Mouse (Mus musculus): ENCODE measurements around the gene Glud1. TPM values are rescaled to one million over a fixed set of nuclear protein-coding genes. Genes with fewer than 3 reads are reported as not detected.

Glud1 gene
- 102 and 105 TPM in 2 replicates for polyA plus RNA-seq (2015; fragmentation: Nextera tagmentation; extraction: Ambion mirVana)

DNA sequence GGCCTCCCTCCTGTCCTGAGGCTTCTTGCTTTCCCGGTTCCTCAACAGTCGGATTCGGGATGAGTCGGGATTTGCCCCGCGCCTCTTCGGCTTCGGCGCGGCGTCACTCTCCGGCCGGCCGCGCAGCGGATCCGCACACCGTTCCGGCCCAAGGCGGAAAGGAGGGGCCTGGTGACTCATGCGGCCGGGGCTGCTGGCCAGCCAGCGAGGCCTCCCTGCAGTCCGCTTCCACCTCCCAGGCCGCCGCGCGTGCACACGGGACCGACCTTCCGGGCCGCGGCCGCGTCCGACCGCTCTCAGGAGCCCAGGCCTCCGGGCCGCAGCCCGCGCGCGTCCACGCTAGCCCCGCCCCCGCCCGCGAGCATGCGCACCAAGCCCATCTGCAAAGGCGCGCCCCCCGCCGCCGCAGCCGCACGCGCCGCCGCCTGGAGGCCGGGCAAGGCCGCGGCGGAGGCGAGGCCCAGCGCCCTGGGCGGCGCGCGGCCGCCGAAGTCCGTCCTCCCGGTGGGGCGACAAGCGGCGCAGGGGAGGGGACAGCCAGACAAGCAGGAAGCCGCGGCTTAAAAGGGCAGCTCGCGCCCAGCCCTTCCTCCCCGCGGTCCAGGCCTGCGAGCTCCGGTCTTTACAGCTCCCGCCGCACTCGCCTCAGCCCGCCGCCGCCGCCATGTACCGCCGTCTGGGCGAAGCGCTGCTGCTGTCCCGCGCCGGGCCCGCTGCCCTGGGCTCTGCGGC is at the start of gene Glud1, which contains the start of gene Shld2:
Gene Glud1, plus strand, starts transcription at position 494 of the 732 bp plus-strand sequence.
Gene Shld2, minus strand, starts transcription at position 260 of the 732 bp plus-strand sequence.
- Histone ChIP-seq H3K36me3 (no peaks in the 10 kb centered on the region), H3K4me3 (replicated peaks) (peak within 1 kb of the TSS; percentile 95), H3K4me1 (peaks cover 35% of the 10 kb centered on the region), H3K9ac (peak within 1 kb of the TSS; percentile 94), H3K4me2 (peak within 1 kb of the TSS; percentile 73), H3K27ac (peak within 1 kb of the TSS; percentile 98), H3K9me3 (replicated peaks) (no peaks in the 10 kb centered on the region), H3K27me3 (no peaks in the 10 kb centered on the region)
- under 1% methylated on average over 75 of the region's 100 CpGs for WGBS
- peak; percentile 99 for ATAC-seq (replicated peaks; ENCODE audit: low FRiP score)

DNA sequence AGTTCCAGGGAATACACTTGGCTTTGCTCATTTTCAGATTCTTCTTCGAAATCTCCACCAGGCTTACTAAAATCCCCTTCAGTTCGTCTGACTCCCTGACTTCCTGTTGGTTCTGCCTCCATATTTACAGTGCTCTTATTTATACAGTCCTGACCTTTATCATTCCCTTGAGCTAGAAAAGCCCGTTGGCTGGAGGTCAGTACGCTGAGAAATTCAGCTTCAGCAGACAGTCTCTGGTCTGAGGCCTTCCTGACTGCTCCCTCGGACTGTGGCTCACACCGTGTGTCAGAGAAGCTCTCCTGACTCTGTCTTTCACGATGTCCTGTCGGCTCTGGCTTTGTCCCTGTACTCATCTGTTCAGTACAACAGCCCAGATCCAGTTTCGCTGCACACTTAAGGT is 42.5 kb upstream of the Glud1 start:
- Histone ChIP-seq H3K4me3 (replicated peaks) (no peak overlapping the region), H3K27me3 (no peaks in the 10 kb centered on the region), H3K9me3 (replicated peaks) (no peaks in the 10 kb centered on the region), H3K36me3 (no peaks in the 10 kb centered on the region), H3K27ac (0 out of 2 replicates have a peak overlapping the region, but pooled peaks have one; percentile 13), H3K4me2 (no peak overlapping the region), H3K4me1 (peaks cover 3% of the 10 kb centered on the region; the same call in 1 of the 2 replicates), H3K9ac (no peak overlapping the region)
- 36% methylated on average over 9 of the region's 9 CpGs for WGBS
- no peak for ATAC-seq (replicated peaks; ENCODE audit: low FRiP score)

DNA sequence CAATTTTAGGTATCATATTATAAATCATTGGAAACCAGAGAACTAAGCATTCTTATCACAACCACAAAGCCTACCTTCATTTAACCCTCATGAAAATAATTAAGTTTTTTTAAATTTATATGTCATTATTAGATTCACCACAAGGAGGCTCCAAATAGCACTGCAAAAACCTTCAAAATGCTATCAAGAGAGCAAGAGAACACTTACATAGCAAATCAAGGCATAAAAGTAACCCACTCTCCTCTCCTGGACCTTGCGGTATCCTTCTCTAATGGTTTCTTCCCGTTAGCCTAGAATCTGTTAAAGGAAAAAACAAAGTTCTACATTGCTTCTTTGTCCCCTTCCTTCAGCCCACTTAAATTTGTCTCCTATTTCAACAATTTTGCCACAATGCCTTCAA is 37.2 kb upstream of the Glud1 start:
- no peaks in the 10 kb centered on the region for H3K9me3 ChIP-seq (replicated peaks)
- H3K4me3 ChIP-seq (replicated peaks): no peak overlapping the region
- no peak overlapping the region for H3K9ac ChIP-seq
- no peaks in the 10 kb centered on the region for H3K36me3 ChIP-seq
- H3K27ac ChIP-seq: no peak overlapping the region
- H3K4me1 ChIP-seq: no peaks in the 10 kb centered on the region
- no peaks in the 10 kb centered on the region for H3K27me3 ChIP-seq
- no peak for ATAC-seq (replicated peaks; ENCODE audit: low FRiP score)
- H3K4me2 ChIP-seq: no peak overlapping the region
- WGBS: 54% methylated on average over 2 of the region's 2 CpGs

DNA sequence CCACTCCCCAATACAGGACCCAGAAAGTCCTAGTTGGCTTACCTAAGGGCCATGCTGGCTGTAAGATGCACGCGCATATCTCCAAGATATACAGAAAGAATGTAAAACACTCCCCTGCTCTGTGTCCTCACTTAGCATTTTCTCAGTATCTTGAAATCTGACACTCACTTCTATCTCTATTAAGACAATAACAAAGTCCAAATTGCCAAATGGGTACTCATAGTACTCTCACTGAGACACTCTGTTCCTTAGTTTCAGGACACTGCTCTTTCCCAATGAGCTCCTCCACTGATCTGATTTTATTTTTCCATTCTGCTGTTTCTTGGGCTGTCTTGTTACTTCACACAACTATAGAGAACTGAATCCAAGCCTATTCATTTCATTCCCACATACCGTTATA is 36.4 kb upstream of the Glud1 start:
- no peaks in the 10 kb centered on the region for H3K27me3 ChIP-seq
- H3K36me3 ChIP-seq: no peaks in the 10 kb centered on the region
- WGBS: 95% methylated on average over 3 of the region's 3 CpGs
- H3K4me3 ChIP-seq (replicated peaks): no peak overlapping the region
- no peak for ATAC-seq (replicated peaks; ENCODE audit: low FRiP score)
- no peaks in the 10 kb centered on the region for H3K9me3 ChIP-seq (replicated peaks)
- no peak overlapping the region for H3K4me2 ChIP-seq
- no peak overlapping the region for H3K9ac ChIP-seq
- H3K27ac ChIP-seq: no peak overlapping the region
- H3K4me1 ChIP-seq: no peaks in the 10 kb centered on the region

DNA sequence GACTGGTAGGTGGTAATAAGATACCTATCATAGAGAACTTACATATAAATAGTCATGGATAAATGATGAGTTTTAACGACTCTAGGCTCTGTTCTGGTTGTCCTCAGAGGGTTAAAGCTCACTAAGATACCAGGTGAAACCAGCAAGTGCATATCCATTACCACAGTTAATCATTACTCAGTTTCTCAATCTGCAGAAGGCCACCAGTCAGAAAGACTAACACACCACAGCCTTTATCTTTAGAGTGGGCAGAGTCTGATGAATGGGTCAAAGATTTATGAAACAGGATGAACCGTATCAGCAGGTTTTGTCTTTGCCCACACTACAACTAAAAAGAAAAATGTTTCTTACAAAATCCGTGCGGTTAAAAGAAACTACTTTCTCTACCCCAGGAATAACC is 35.3 kb upstream of the Glud1 start:
- H3K4me2 ChIP-seq: no peak overlapping the region
- H3K9ac ChIP-seq: no peak overlapping the region
- no peak for ATAC-seq (replicated peaks; ENCODE audit: low FRiP score)
- H3K27ac ChIP-seq: no peak overlapping the region
- no peaks in the 10 kb centered on the region for H3K4me1 ChIP-seq
- H3K36me3 ChIP-seq: no peaks in the 10 kb centered on the region
- no peaks in the 10 kb centered on the region for H3K27me3 ChIP-seq
- no peaks in the 10 kb centered on the region for H3K9me3 ChIP-seq (replicated peaks)
- WGBS: 78% methylated on average over 4 of the region's 4 CpGs
- H3K4me3 ChIP-seq (replicated peaks): no peak overlapping the region

DNA sequence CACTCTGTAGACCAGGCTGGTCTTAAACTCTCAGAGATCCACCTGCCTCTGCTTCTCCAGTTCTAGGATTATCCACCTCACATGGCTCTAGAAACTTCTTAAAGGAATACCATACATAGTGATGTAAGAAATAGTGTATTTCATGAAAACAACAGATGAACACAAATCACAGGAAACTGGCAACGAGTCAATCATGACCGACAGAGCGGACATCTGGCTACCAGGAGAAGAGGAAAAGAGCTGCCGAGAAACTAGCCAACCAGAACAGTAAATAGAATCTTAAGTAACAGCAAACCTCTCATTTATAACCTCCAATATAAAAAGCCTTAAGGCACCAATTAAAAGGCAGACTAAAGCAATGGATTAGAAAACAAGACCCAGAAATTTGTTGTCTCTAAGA is 30.8 kb upstream of the Glud1 start:
- no peak overlapping the region for H3K4me3 ChIP-seq (replicated peaks)
- H3K27me3 ChIP-seq: no peaks in the 10 kb centered on the region
- H3K36me3 ChIP-seq: no peaks in the 10 kb centered on the region
- no peak for ATAC-seq (replicated peaks; ENCODE audit: low FRiP score)
- H3K4me2 ChIP-seq: no peak overlapping the region
- H3K27ac ChIP-seq: no peak overlapping the region
- no peaks in the 10 kb centered on the region for H3K4me1 ChIP-seq
- WGBS: 55% methylated on average over 4 of the region's 4 CpGs
- no peaks in the 10 kb centered on the region for H3K9me3 ChIP-seq (replicated peaks)
- no peak overlapping the region for H3K9ac ChIP-seq

DNA sequence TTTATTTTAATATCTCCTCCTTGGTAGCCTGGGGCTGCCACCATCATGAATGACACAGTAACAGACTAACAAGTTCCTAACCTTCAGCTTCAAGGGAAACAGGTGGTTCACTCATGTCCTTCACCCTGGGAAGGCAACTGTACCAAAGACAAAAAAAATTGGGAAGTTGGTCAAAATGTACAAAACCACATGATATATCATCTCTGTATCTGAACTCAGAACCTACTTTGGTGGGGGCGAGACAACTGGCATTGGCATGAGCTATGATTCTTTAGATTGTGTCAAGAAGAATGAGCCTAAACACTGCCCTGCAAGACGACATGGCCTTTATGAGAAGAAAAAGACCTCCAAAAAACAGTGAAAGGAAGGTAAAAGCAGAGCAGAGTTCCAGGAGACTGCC is 29.7 kb upstream of the Glud1 start:
- Histone ChIP-seq H3K4me2 (no peak overlapping the region), H3K9ac (no peak overlapping the region), H3K27me3 (no peaks in the 10 kb centered on the region), H3K36me3 (no peaks in the 10 kb centered on the region), H3K27ac (no peak overlapping the region), H3K4me1 (no peaks in the 10 kb centered on the region), H3K9me3 (replicated peaks) (no peaks in the 10 kb centered on the region), H3K4me3 (replicated peaks) (no peak overlapping the region)
- ATAC-seq (replicated peaks; ENCODE audit: low FRiP score): no peak
- WGBS: 86% methylated on average over 2 of the region's 2 CpGs

DNA sequence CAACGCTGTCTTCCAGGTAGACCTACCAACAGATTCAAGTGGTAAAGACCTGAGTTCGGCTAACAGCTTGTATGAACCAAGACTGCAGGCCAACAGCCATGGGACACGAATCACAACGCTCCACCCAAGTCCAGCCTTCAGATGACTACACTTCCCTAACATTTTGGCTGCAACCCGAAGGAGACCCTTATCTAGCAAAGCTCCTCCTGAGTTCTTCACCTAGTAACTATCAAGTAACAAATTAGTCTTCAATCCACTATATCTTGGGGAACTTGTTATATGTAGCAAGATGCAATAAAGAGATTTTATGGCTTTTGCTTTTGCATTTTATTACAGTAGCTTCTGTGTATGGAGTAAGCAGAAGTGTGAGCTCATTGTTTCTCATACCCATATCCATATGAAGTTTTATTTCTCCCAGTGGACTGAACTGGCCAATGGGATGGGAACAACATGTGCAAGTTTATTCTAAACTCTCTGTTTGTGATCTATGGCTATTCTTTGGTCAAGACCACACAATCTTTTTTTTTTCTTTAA is 28.7 kb upstream of the Glud1 start:
- H3K4me2 ChIP-seq: no peak overlapping the region
- no peaks in the 10 kb centered on the region for H3K36me3 ChIP-seq
- H3K4me1 ChIP-seq: no peaks in the 10 kb centered on the region
- H3K27me3 ChIP-seq: no peaks in the 10 kb centered on the region
- no peak overlapping the region for H3K9ac ChIP-seq
- H3K4me3 ChIP-seq (replicated peaks): no peak overlapping the region
- no peaks in the 10 kb centered on the region for H3K9me3 ChIP-seq (replicated peaks)
- WGBS: 93% methylated on average over 5 of the region's 5 CpGs
- no peak overlapping the region for H3K27ac ChIP-seq
- ATAC-seq (replicated peaks; ENCODE audit: low FRiP score): no peak

DNA sequence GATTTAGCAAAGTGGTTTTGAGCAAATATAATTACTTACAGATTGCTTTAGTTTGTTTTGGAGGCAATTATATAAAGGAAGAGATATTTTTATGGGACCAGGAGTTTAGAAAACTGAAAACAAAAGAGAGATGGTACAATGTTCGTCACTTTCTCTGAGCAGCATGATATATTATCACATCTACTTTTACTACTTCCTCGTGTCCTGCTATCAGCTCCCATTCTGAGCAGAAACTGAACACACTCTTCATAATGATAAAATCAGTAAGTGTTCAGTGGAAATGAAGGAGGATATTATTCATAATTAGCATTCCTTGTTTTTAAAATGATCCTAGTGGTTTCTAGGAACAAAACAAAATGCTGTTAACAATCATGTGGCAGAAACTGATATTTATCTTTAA is 22.1 kb upstream of the Glud1 start:
- no peaks in the 10 kb centered on the region for H3K27me3 ChIP-seq
- H3K9me3 ChIP-seq (replicated peaks): no peaks in the 10 kb centered on the region
- H3K27ac ChIP-seq: no peak overlapping the region
- no peak overlapping the region for H3K9ac ChIP-seq
- no peaks in the 10 kb centered on the region for H3K4me1 ChIP-seq
- no peaks in the 10 kb centered on the region for H3K36me3 ChIP-seq
- no peak overlapping the region for H3K4me2 ChIP-seq
- WGBS: 49% methylated on average over 2 of the region's 2 CpGs
- no peak overlapping the region for H3K4me3 ChIP-seq (replicated peaks)
- ATAC-seq (replicated peaks; ENCODE audit: low FRiP score): no peak

DNA sequence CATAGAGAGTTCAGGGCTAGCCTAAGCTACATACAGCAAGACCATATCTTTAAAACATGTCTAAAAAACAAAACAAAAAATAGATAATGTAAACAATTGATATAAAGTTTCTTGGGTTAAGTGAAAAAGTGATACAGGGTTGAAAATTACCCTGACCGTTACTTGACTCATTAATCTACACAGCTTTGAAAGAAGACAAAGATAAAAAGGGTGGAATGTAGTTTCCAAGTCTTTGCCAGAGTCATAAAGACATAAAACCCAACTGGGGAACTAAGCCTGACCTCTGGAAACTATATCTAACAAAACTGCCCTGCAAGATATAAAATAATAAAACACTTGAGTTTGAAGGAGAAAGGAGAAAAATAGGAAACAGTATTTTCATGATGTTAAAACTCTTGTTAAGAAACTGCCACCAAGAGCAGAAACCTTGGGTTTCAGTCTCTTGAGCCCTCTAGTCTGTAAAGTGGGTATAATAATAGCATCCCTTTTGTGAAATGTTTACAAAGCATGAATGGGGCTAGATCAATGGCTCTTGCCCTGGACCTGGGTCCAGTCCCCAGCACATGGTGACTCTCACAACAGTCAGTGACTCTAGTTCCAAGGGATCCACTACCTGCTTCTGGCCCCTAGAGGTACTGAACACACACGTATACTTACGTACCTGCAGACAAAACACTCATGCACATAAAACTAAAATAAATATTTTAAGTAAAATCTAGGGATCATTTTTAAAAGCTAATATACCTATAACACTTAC is 21.1 kb upstream of the Glud1 start:
- no peaks in the 10 kb centered on the region for H3K9me3 ChIP-seq (replicated peaks)
- H3K4me2 ChIP-seq: no peak overlapping the region
- H3K27me3 ChIP-seq: no peaks in the 10 kb centered on the region
- no peaks in the 10 kb centered on the region for H3K4me1 ChIP-seq
- no peaks in the 10 kb centered on the region for H3K36me3 ChIP-seq
- 0 out of 2 replicates have a peak overlapping the region, but pooled peaks have one; percentile 24 for H3K27ac ChIP-seq
- H3K4me3 ChIP-seq (replicated peaks): no peak overlapping the region
- 79% methylated on average over 3 of the region's 3 CpGs for WGBS
- no peak overlapping the region for H3K9ac ChIP-seq
- no peak for ATAC-seq (replicated peaks; ENCODE audit: low FRiP score)

DNA sequence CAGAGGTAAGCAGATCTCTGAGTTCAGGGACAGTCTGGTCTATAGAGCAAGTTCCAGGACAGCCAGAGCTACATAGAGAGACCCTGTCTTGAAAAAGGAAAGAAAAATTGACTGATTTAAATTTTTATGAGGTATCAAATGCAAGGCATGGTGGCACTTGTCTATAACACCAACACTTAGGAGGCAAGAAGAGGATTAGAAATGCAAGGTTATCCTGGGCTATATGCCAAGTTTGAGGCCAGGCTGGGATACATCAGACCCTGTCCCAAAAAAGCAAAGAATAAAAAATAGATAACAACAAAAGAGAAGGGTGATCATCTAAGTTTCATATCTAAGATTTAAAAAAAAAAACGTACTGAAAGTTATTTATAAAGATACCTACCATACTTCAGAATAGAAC is 20.3 kb upstream of the Glud1 start:
- 49% methylated on average over 1 of the region's 1 CpGs for WGBS

DNA sequence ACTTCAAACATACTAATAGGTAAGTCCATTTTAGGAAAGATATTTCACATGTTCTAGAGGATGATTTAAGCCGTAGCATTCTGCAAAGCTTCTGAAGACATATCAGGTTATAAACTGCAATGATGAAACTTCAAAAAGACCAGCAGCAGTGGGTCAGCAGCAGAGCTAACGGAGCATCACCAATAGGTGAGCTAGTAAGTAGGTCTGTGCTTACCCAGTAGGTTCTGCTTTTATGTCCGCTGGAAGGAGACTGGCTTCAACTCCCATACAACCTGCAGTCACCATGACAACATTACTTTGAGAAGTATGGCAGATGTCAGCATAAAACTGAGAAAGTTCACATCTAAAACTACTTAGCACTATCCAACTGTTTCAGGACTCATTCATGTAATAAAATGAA is 16.9 kb upstream of the Glud1 start:
- WGBS: 64% methylated on average over 3 of the region's 3 CpGs
- Histone ChIP-seq H3K9ac (no peak overlapping the region), H3K27me3 (no peaks in the 10 kb centered on the region), H3K36me3 (no peaks in the 10 kb centered on the region), H3K27ac (peak overlapping the region; percentile 64), H3K9me3 (replicated peaks) (no peaks in the 10 kb centered on the region), H3K4me3 (replicated peaks) (no peak overlapping the region), H3K4me1 (peaks cover 19% of the 10 kb centered on the region), H3K4me2 (no peak overlapping the region)
- peak; percentile 72; the same call in 1 of the 2 replicates for ATAC-seq (replicated peaks; ENCODE audit: low FRiP score)

More for the DNA sequence above, 20.3 kb upstream of the Glud1 start:
- no peaks in the 10 kb centered on the region for H3K4me1 ChIP-seq
- H3K36me3 ChIP-seq: no peaks in the 10 kb centered on the region
- H3K4me3 ChIP-seq (replicated peaks): no peak overlapping the region
- H3K4me2 ChIP-seq: no peak overlapping the region
- ATAC-seq (replicated peaks; ENCODE audit: low FRiP score): peak; percentile 47
- no peak overlapping the region for H3K9ac ChIP-seq
- no peaks in the 10 kb centered on the region for H3K9me3 ChIP-seq (replicated peaks)
- no peaks in the 10 kb centered on the region for H3K27me3 ChIP-seq
- H3K27ac ChIP-seq: peak overlapping the region; percentile 66

All from kidney, embryonic 15.5 days (tissue).